Mouse (Mus musculus) embryonic facial prominence, embryonic 12.5 days (tissue): ENCODE data around the gene Gna11. TPM values are rescaled to one million over a fixed set of nuclear protein-coding genes. Genes with fewer than 3 reads are reported as not detected.

Source experiments
- ATAC-seq: fragments of 200-750 bp; cut with Nextera tagmentation; 2 replicates; pipeline ENCODE4 v1.8.0; 2017; ENCODE audit not compliant: insufficient number of reproducible peaks, insufficient read depth, low FRiP score, low TSS enrichment
- H3K27ac ChIP-seq: fragments of 300-500 bp; sonication (generic); 2 replicates; pipeline ENCODE4 v1.5.1; 2016; ENCODE audit warnings: mild to moderate bottlenecking
- H3K27me3 ChIP-seq: fragments of 300-500 bp; sonication (generic); 2 replicates; pipeline ENCODE4 v1.6.1; 2016; ENCODE audit warnings: mild to moderate bottlenecking, moderate library complexity
- H3K36me3 ChIP-seq: fragments of 300-500 bp; sonication (generic); 2 replicates; pipeline ENCODE4 v1.6.1; 2016; ENCODE audit warnings: mild to moderate bottlenecking
- H3K4me1 ChIP-seq: fragments of 300-500 bp; sonication (generic); 2 replicates; pipeline ENCODE4 v1.6.1; 2016
- H3K4me2 ChIP-seq: fragments of 300-500 bp; sonication (generic); replicated peaks from 2 replicates; pipeline ENCODE4 v1.6.1; 2016; ENCODE audit warnings: mild to moderate bottlenecking, moderate library complexity
- H3K4me3 ChIP-seq: fragments of 300-500 bp; sonication (generic); 2 replicates; pipeline ENCODE4 v1.5.1; 2016; ENCODE audit warnings: mild to moderate bottlenecking
- H3K9ac ChIP-seq: fragments of 300-500 bp; sonication (generic); 2 replicates; pipeline ENCODE4 v1.6.1; 2016; ENCODE audit warnings: mild to moderate bottlenecking, moderate library complexity
- H3K9me3 ChIP-seq: fragments of 300-500 bp; sonication (generic); 2 replicates; pipeline ENCODE4 v1.6.1; 2016; ENCODE audit warnings: mild to moderate bottlenecking, moderate library complexity
- WGBS: fragments of 180-500 bp; shearing (Covaris S2); methylation state at CpG from one replicate; pipeline ENCODE4 v1.1.7; 2016; 5-methylcytosine and 5-hydroxymethylcytosine counted together
- polyA plus RNA-seq: library from polyadenylated mRNA; unstranded; fragments of >200 nt; fragmentation: Nextera tagmentation; extraction: Ambion mirVana; gene quantifications from 2 replicates; pipeline ENCODE4 v1.2.1, GENCODE M21; 2016

Gene Gna11
- polyA plus RNA-seq, 1 experiment from 2014 or later = 82.7 TPM

DNA sequence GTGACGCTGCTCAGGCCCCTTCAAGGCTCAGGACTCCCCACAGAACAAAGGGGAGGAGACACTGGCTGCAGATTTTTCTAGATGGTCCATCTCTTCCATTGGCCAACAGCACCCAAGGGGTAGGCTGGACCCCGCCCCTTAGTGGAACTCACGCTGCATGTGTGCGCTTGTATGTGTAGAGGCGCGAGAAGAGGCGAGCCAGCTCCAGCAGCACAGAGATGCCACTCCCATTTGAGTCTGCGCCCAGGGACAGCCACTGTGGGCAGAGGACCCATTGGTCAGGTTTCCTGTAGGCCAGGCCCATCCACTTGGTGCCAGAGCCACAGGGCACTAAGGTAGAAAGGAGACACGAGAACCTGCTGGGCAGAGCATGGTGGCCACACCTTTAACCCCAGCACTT is 54.0 kb downstream of the Gna11 start:
- H3K27ac ChIP-seq = no peak overlapping the region
- no peak for ATAC-seq
- no peak overlapping the region for H3K4me3 ChIP-seq
- H3K9ac ChIP-seq = no peak overlapping the region
- no peaks in the 10 kb centered on the region for H3K27me3 ChIP-seq
- peaks cover 22% of the 10 kb centered on the region for H3K4me1 ChIP-seq
- 92% methylated on average over 9 of the region's 9 CpGs for WGBS
- no peaks in the 10 kb centered on the region for H3K9me3 ChIP-seq
- H3K36me3 ChIP-seq = peaks cover 73% of the 10 kb centered on the region
- H3K4me2 ChIP-seq = no peak overlapping the region

DNA sequence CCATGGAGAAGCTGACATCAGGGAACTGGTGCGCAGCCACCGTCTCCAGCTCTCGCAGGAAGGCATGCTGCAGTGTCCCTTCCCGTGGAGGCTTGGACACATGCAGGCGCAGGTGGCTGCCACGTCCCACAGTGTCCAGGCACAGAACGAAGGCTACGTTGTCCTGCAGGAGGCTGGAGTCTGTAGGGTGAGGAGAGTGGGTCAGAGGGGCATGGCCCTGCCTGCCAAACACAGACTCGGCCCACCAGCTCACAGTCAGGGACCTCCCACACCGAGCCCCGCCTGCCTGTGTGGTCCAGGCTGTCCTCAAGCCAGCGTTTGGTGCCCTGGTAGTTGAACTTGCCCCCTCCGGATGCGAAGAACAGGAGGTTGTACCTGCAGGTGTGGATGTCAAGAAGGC is 55.0 kb downstream of the Gna11 start:
- no peak overlapping the region for H3K9ac ChIP-seq
- no peaks in the 10 kb centered on the region for H3K9me3 ChIP-seq
- 89% methylated on average over 14 of the region's 14 CpGs for WGBS
- peaks cover 15% of the 10 kb centered on the region for H3K4me1 ChIP-seq
- H3K27ac ChIP-seq = no peak overlapping the region
- H3K27me3 ChIP-seq = no peaks in the 10 kb centered on the region
- no peak overlapping the region for H3K4me3 ChIP-seq
- H3K4me2 ChIP-seq = no peak overlapping the region
- no peak for ATAC-seq
- H3K36me3 ChIP-seq = peaks cover 73% of the 10 kb centered on the region

DNA sequence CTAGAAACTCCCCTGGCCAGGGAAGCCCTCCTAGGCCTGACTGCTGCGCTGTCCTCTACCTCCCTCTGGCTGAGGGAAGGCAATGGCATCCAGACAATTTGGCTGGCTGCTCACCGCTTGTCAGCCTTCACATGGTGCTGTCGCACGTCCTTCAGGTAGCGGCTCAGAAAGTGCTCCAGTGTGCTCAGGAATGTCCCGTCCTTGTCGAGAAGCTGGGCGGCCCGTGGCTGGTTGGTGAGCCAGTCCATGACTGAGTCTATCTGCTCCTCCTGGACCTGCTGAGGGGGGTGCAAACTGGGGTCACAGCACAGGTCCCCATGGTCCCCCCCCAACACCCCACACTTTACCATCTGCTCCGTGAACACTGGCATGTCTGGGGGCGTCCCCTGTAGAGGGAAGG is 56.9 kb downstream of the Gna11 start:
- 86% methylated on average over 11 of the region's 11 CpGs for WGBS
- no peak overlapping the region for H3K4me2 ChIP-seq
- no peak overlapping the region for H3K4me3 ChIP-seq
- H3K27me3 ChIP-seq = peaks cover under 1% of the 10 kb centered on the region; the same call in 1 of the 2 replicates
- peaks cover 69% of the 10 kb centered on the region for H3K36me3 ChIP-seq
- no peak overlapping the region for H3K27ac ChIP-seq
- no peaks in the 10 kb centered on the region for H3K9me3 ChIP-seq
- no peaks in the 10 kb centered on the region for H3K4me1 ChIP-seq
- ATAC-seq = no peak
- no peak overlapping the region for H3K9ac ChIP-seq

DNA sequence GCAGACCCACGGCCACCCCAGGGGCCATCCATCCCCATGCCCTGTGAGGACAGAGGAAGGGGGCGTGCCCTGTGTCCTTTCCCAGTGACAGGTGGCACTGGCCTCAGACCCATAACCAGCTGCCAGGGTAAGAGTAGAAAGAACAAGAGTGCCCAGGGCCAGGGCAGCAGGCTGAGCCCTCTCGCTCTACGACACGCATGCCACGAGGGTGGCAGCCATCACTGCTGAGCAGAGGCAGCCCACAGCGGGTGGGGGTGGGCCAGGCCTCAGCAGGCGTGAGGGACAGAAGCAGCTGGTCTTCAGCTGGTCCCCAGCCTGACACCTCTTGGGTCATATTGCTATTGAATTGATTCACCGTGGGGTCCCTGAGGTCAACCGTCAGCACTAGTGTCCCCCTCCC is 58.5 kb downstream of the Gna11 start:
- WGBS = 84% methylated on average over 10 of the region's 10 CpGs
- H3K4me2 ChIP-seq = no peak overlapping the region
- no peaks in the 10 kb centered on the region for H3K9me3 ChIP-seq
- no peak overlapping the region for H3K4me3 ChIP-seq
- peaks cover 17% of the 10 kb centered on the region for H3K27me3 ChIP-seq
- no peak overlapping the region for H3K9ac ChIP-seq
- H3K27ac ChIP-seq = no peak overlapping the region
- peaks cover 53% of the 10 kb centered on the region for H3K36me3 ChIP-seq
- no peak for ATAC-seq
- peaks cover 4% of the 10 kb centered on the region; the same call in 1 of the 2 replicates for H3K4me1 ChIP-seq

DNA sequence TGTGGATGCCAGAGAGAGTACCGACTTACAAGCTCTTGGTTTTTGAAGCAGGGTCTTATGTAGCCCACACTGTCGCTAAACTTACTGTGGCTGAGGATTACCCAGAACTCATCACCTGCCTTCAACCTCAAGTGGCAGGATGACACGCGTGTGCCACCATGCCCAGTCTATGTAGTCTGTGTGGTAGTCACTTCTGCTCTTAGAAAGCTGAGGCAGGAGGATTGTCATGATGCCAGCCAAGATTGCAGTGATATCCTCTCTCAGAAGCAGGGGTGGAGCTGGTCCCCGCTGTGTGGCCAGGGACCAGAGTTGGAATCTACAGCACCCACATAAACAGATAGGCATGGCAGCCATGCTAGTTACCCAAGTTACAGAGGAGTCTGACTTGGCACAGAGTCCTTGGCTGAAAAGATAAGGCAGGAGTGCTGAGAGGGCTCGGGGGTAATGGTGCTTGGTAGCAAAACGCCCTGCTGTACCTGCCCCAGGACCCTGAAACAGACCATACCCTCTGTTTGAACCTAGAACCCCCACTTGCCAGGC is 59.4 kb downstream of the Gna11 start:
- Histone ChIP-seq H3K4me1 (peaks cover 4% of the 10 kb centered on the region; the same call in 1 of the 2 replicates), H3K36me3 (peaks cover 44% of the 10 kb centered on the region), H3K27ac (no peak overlapping the region), H3K9ac (no peak overlapping the region), H3K4me3 (no peak overlapping the region), H3K9me3 (no peaks in the 10 kb centered on the region), H3K4me2 (no peak overlapping the region), H3K27me3 (peaks cover 26% of the 10 kb centered on the region)
- WGBS = 70% methylated on average over 7 of the region's 7 CpGs
- ATAC-seq = no peak

DNA sequence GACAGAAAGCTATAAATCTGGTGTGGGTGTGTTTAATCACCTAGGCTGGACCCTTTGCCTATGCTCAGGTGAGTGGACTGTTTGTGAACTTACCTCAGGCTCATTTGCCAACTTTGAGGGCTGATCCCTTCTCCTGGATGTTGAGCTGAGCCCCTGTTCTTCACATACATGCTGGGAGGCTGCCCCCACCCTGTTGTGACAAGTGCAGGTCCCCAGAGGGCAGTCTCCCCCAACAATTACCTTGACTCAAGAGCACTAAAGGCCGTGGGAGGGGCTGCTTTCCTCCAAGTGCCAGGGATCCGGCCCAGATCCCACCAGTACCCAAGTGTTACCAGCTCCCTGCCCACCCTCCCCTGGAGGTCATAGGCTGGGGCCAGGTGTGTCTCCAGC is 59.9 kb downstream of the Gna11 start:
- Histone ChIP-seq H3K9me3 (no peaks in the 10 kb centered on the region), H3K4me3 (no peak overlapping the region), H3K4me1 (peaks cover 4% of the 10 kb centered on the region; the same call in 1 of the 2 replicates), H3K36me3 (peaks cover 39% of the 10 kb centered on the region), H3K27me3 (peaks cover 31% of the 10 kb centered on the region), H3K4me2 (no peak overlapping the region), H3K9ac (no peak overlapping the region), H3K27ac (no peak overlapping the region)
- 29% methylated on average over 2 of the region's 2 CpGs for WGBS
- no peak for ATAC-seq

DNA sequence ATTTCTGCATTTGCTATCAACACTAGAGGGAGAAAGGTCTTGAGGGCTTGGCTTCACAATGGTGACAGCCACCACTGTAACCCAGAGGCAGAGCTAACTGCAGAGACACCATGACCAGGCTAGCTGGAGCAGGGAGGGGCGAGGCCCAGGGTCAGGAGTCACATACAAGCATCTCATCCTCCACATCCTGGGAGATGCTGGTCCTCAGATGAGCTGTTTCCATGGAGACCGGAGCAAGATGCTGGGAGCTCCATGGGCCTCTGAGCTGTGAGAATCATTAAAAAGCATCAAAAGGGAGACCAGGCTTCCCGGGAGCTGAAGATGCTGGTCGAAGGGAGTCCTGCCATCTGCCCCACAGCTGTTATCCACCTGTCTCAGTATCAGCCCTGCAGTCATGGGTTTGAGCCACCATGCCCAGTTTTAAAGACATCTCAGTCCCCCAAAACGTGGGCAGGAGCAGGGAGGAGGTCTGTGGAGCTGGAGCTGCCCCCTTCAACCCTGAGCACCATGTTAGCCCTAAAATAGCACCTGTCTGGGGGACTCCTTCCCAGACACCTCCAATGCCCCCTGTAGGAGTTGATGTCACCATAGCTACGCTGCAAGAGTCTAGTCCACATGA is 60.4 kb downstream of the Gna11 start:
- Histone ChIP-seq H3K4me2 (no peak overlapping the region), H3K27me3 (peaks cover 36% of the 10 kb centered on the region), H3K9me3 (no peaks in the 10 kb centered on the region), H3K9ac (no peak overlapping the region), H3K4me1 (peaks cover 4% of the 10 kb centered on the region; the same call in 1 of the 2 replicates), H3K36me3 (peaks cover 34% of the 10 kb centered on the region), H3K4me3 (no peak overlapping the region), H3K27ac (no peak overlapping the region)
- ATAC-seq = no peak
- WGBS = 62% methylated on average over 6 of the region's 6 CpGs

DNA sequence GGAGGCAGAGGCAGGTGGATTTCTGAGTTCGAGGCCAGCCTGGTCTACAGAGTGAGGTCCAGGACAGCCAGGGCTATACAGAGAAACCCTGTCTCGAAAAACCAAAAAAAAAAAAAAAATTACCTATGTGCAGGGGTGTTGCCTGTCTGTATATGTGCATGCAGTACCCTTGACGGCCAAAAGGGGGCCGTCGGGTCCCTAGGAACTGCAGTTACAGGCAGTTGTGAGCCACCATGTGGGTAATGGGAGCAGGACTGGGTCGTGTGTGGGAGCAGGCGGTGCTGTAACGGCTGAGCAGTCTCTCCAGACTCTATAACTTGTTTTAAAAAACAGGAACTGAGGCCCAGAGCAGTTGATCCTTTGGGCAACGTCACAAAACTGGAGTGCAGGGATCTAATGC is 61.0 kb downstream of the Gna11 start:
- Histone ChIP-seq H3K27ac (no peak overlapping the region), H3K4me1 (peaks cover 4% of the 10 kb centered on the region; the same call in 1 of the 2 replicates), H3K4me2 (no peak overlapping the region), H3K9me3 (no peaks in the 10 kb centered on the region), H3K27me3 (peaks cover 36% of the 10 kb centered on the region), H3K4me3 (no peak overlapping the region), H3K36me3 (peaks cover 29% of the 10 kb centered on the region), H3K9ac (no peak overlapping the region)
- no peak for ATAC-seq
- WGBS = 18% methylated on average over 9 of the region's 9 CpGs

DNA sequence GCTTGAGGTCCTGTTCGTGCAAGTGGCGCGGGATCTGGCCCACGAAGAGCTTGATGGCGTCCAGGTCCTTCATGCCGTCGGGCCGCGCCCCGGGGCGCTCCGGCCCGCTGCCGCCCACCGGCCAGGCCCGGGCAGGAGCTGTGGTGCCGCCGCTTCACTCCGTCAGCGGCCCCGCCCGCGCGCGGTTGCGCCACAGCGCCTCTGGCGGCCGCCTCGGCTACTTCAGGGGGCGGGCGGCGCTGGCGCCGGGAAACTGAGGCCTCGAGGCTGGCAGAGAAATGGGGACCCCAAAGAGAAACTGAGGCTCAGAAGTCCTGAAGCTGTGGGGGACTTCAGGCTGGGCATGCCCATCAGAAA is 62.5 kb downstream of the Gna11 start, which contains the start of gene Celf5:
Gene Celf5 (minus strand): TSS at position 177 of the 357 bp plus-strand sequence.
- Histone ChIP-seq H3K27me3 (peaks cover 36% of the 10 kb centered on the region), H3K4me2 (peak within 1 kb of the TSS; percentile 78), H3K9me3 (no peaks in the 10 kb centered on the region), H3K9ac (peak within 1 kb of the TSS; percentile 53), H3K4me1 (peaks cover 4% of the 10 kb centered on the region; the same call in 1 of the 2 replicates), H3K4me3 (peak within 1 kb of the TSS; percentile 46), H3K36me3 (peaks cover 14% of the 10 kb centered on the region), H3K27ac (no peak within 1 kb of the TSS)
- under 1% methylated on average over 36 of the region's 36 CpGs for WGBS
- ATAC-seq = no peak

DNA sequence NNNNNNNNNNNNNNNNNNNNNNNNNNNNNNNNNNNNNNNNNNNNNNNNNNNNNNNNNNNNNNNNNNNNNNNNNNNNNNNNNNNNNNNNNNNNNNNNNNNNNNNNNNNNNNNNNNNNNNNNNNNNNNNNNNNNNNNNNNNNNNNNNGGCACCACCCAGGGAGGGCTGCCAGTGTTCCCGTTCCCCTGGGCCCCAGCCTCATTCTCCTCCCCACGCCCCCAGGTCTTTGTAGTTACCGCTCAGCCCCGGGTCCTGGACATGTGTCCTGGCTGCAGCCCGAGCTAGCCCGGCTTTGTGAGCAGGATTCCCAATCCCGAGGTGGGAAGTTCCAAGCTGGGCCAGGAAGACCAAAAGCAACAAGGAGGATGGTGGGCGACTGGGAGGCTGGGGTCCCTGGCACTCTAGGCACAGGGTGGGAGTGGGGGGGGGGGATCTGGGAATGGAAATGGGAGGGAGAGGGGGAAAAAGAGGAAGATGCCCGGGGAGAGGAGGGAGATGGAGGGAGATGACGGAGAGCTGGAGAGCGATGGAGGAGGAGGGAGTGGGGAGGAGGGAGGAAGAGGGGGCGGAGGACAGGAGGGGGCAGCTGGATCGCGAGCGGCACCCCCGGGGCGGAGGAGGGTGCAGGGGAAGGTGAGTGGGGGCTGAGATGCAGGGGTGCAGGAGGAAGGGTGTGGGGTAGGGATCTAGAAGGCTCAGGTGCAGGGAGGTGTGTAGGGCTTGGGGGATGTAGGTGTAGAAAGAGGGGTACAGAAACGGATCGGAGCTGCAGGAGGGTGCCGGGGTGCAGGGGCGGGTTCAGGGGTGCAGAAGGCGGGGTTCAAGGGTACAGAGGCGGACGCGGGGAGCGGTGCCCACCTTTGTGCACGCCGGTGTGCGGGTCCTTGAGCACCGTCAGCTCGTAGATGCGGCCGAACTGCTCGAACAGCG is 63.1 kb downstream of the Gna11 start:
- Histone ChIP-seq H3K27me3 (peaks cover 36% of the 10 kb centered on the region), H3K36me3 (peaks cover 8% of the 10 kb centered on the region), H3K4me3 (peak overlapping the region; percentile 46), H3K4me1 (peaks cover 4% of the 10 kb centered on the region; the same call in 1 of the 2 replicates), H3K27ac (no peak overlapping the region), H3K9ac (peak overlapping the region; percentile 53), H3K4me2 (peak overlapping the region; percentile 78), H3K9me3 (no peaks in the 10 kb centered on the region)
- 6% methylated on average over 30 of the region's 35 CpGs for WGBS
- ATAC-seq = no peak
